Mouse (Mus musculus): Measurements from ENCODE around the gene Wnk3.

DNA sequence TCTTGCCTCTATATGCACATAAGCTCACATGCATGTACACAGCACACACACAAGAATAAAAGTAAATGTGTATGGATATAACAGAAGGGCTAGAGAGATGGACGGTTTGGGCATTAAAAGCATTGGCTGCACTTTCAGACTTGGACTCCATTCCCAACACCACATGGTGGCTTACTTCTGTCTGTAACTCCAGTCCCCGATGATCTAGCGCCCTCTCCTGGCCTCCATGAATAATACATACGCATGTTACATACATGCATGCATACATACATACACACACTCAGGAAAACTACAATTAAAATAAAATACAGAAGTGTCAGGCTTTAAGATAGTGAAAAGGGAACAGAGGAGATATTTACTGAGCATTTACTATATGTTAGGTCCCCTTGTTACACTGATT lies 115.9 kb downstream of the Wnk3 start:
- TF ChIP-seq CTCF (IDR thresholded peaks at IDR 0.05; ENCODE audit: extremely low read depth, insufficient read depth, insufficient read length, insufficient replicate concordance), result no peak
- no peak for TF ChIP-seq POLR2A (IDR thresholded peaks at IDR 0.05; ENCODE audit: low read depth, low read length)

Data from spleen, adult 2 months (tissue).